Comparison of ENCODE assay signal across 8 mouse cellular contexts in the genomic region with DNA sequence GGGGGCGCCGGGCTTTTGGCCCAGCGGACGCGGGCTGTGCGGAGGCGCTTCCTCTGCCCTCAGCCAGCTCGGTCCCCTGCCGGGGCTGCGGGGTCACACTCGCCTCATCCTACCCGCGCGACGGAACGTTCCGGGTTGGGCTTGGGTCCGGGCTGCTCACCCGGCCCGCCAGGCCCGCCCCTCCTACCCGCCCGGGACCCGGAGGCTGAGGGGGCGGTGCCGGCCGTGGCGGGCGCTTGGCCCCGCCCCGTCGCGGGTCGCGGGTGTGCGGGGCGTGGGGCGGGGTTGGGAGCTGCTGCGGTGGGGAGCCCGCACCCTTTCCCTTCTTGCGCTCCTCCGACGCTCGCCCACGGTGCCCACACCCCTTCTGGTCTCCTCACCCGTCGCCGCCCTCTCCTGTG. TPM values are rescaled to one million over a fixed set of nuclear protein-coding genes. Genes with fewer than 3 reads are reported as not detected.
DNase-seq lines count a peak whose midpoint lies in the region; ATAC-seq lines count a peak whose summit lies in the region.

No protein-coding gene starts in this region.

- peak overlapping the region; percentile 72 for H3K27ac ChIP-seq in kidney, embryonic 16.5 days (ENCODE audit: low read length)
- peak overlapping the region; percentile 86 for H3K27ac ChIP-seq in forebrain, embryonic 12.5 days
- peak overlapping the region; percentile 60; the same call in 1 of the 2 replicates for H3K27ac ChIP-seq in midbrain, embryonic 11.5 days (ENCODE audit: low read depth, low read length)

- peak overlapping the region; percentile 90 for H3K9ac ChIP-seq in kidney, embryonic 16.5 days (replicated peaks; ENCODE audit: low read length)
- peak overlapping the region; percentile 86 for H3K9ac ChIP-seq in forebrain, embryonic 12.5 days
- H3K9ac ChIP-seq in midbrain, embryonic 11.5 days (ENCODE audit: low read length), result peak overlapping the region; percentile 84

- peak overlapping the region; percentile 96 for H3K4me3 ChIP-seq in kidney, embryonic 16.5 days (ENCODE audit: low read length)
- peak overlapping the region; percentile 90 for H3K4me3 ChIP-seq in forebrain, embryonic 12.5 days (replicated peaks)
- peak overlapping the region; percentile 86 for H3K4me3 ChIP-seq in midbrain, embryonic 11.5 days (ENCODE audit: low read depth, low read length)

- no peaks in the 10 kb centered on the region for H3K36me3 ChIP-seq in kidney, embryonic 16.5 days (ENCODE audit: insufficient read depth, low read length)
- no peaks in the 10 kb centered on the region for H3K36me3 ChIP-seq in forebrain, embryonic 12.5 days (replicated peaks)
- H3K36me3 ChIP-seq in midbrain, embryonic 11.5 days (ENCODE audit: control insufficient read depth, insufficient read depth, low read length), result no peaks in the 10 kb centered on the region

- no peaks in the 10 kb centered on the region for H3K9me3 ChIP-seq in kidney, embryonic 16.5 days (ENCODE audit: low read length)
- no peaks in the 10 kb centered on the region for H3K9me3 ChIP-seq in forebrain, embryonic 12.5 days
- no peaks in the 10 kb centered on the region for H3K9me3 ChIP-seq in midbrain, embryonic 11.5 days (ENCODE audit: control insufficient read depth, low read length)

- ATAC-seq in kidney, embryonic 16.5 days (ENCODE audit: low FRiP score, low TSS enrichment), result peak; percentile 84
- ATAC-seq in forebrain, embryonic 12.5 days (ENCODE audit: low FRiP score), result peak; percentile 75
- peak; percentile 85 for ATAC-seq in midbrain, embryonic 11.5 days (ENCODE audit: low FRiP score)

- 0% methylated on average over 29 of the region's 48 CpGs for WGBS in kidney, embryonic 16.5 days
- 2% methylated on average over 18 of the region's 48 CpGs for WGBS in forebrain, embryonic 12.5 days
- WGBS in midbrain, embryonic 11.5 days, result 0% methylated on average over 26 of the region's 48 CpGs

- no peak for DNase-seq in kidney, adult 9 months
- peak; percentile 63 for DNase-seq in adrenal gland, postnatal 25 days
- DNase-seq in kidney, postnatal 4 days, result peak; percentile 64 to 77
- DNase-seq in midbrain, embryonic 11.5 days (ENCODE audit: low spot score, missing footprints), result no peak
- DNase-seq in layer of hippocampus, postnatal 10 days (ENCODE audit: low spot score in 2 of 2), result no peak
- no peak for DNase-seq in left cerebral cortex, postnatal 4 days

- no peaks in the 10 kb centered on the region for H3K27me3 ChIP-seq in kidney, embryonic 16.5 days (ENCODE audit: insufficient read depth, low read length)
- H3K27me3 ChIP-seq in forebrain, embryonic 12.5 days, result 0 out of 2 replicates have a peak, but pooled peaks cover 4% of the 10 kb centered on the region
- no peaks in the 10 kb centered on the region for H3K27me3 ChIP-seq in midbrain, embryonic 11.5 days (ENCODE audit: control insufficient read depth, insufficient read depth, low read length)

- H3K4me2 ChIP-seq in kidney, embryonic 16.5 days (replicated peaks; ENCODE audit: low read depth, low read length), result peak overlapping the region; percentile 93
- peak overlapping the region; percentile 75 for H3K4me2 ChIP-seq in forebrain, embryonic 12.5 days
- peak overlapping the region; percentile 79 for H3K4me2 ChIP-seq in midbrain, embryonic 11.5 days

- peaks cover 15% of the 10 kb centered on the region for H3K4me1 ChIP-seq in kidney, embryonic 16.5 days (ENCODE audit: insufficient read depth, low read length)
- H3K4me1 ChIP-seq in forebrain, embryonic 12.5 days, result peaks cover 16% of the 10 kb centered on the region
- peaks cover 9% of the 10 kb centered on the region for H3K4me1 ChIP-seq in midbrain, embryonic 11.5 days (ENCODE audit: control insufficient read depth, insufficient read depth, low read length)

- intact Hi-C loops in left cerebral cortex, postnatal 4 days (cut with DNase I), result no loop called here

RNA-seq across cellular contexts. Expression of a gene that starts 0.6 kb away (rescaled TPM):
- 3.4 and 4.9 TPM in 2 replicates for polyA plus RNA-seq in kidney, embryonic 16.5 days (2015; fragmentation: Nextera tagmentation; extraction: Ambion mirVana)
- total RNA-seq in adrenal gland, postnatal 25 days (2021), result 1.5 and 2.2 TPM in 2 replicates
- 1.7 and 2.2 TPM in 2 replicates for polyA plus RNA-seq in forebrain, embryonic 12.5 days (2016; fragmentation: Nextera tagmentation; extraction: Ambion mirVana)
- 3.1 TPM in 2 replicates for polyA plus RNA-seq in midbrain, embryonic 11.5 days (2014; fragmentation: Nextera tagmentation; extraction: Ambion mirVana)
- under 1 TPM in 1 of 2 experiments, not detected in 1; 0.85 TPM for total RNA-seq in layer of hippocampus, postnatal 10 days (2021)
- total RNA-seq in left cerebral cortex, postnatal 4 days (2021), result 1 to 10 TPM; 1.4 to 1.5 TPM

RNA-seq across cellular contexts. Expression of a gene that starts 1.3 kb away (rescaled TPM):
- 35.1 and 36.1 TPM in 2 replicates for polyA plus RNA-seq in kidney, embryonic 16.5 days (2015; fragmentation: Nextera tagmentation; extraction: Ambion mirVana)
- 21.5 and 23.3 TPM in 2 replicates for total RNA-seq in adrenal gland, postnatal 25 days (2021)
- 34.6 and 37.7 TPM in 2 replicates for polyA plus RNA-seq in forebrain, embryonic 12.5 days (2016; fragmentation: Nextera tagmentation; extraction: Ambion mirVana)
- 33.2 and 34.5 TPM in 2 replicates for polyA plus RNA-seq in midbrain, embryonic 11.5 days (2014; fragmentation: Nextera tagmentation; extraction: Ambion mirVana)
- total RNA-seq in layer of hippocampus, postnatal 10 days (2021), result 10 to 100 TPM; 35.0 to 37.8 TPM
- total RNA-seq in left cerebral cortex, postnatal 4 days (2021), result 10 to 100 TPM; 43.3 to 44.6 TPM

Comparison
In these comparisons a context has a peak if more than half of its experiments do, and no peak if none do; other contexts are left out.
1. DNase-seq: peak in adrenal gland, postnatal 25 days (single experiment) and kidney, postnatal 4 days (2 of 2); none in kidney, adult 9 months (single experiment), midbrain, embryonic 11.5 days (single experiment), layer of hippocampus, postnatal 10 days (0 of 2) and left cerebral cortex, postnatal 4 days (single experiment).
2. Peak in every context shown above with its lines, with median percentiles within 50 percentile points of each other: ATAC-seq, H3K27ac ChIP-seq, H3K4me2 ChIP-seq, H3K4me3 ChIP-seq and H3K9ac ChIP-seq.